Mouse (Mus musculus): ENCODE data around the gene Sarnp.
"Not testable (repeated sequence)": the region's sequence is repeated elsewhere in the genome, so short reads cannot be mapped to it uniquely, and the experiment has no call there.

Gene Sarnp

GRCm38 (mm10) chr10:128821358-128822056 is 4.4 kb downstream of the Sarnp start, which contains the start of gene Ormdl2:
TSS of gene Ormdl2 (minus strand) at chr10:128821645.
- peak; percentile 100 for DNase-seq (ENCODE audit: low spot score)

GRCm38 (mm10) chr10:128822135-128822534 is 5.0 kb downstream of the Sarnp start:
- DNase-seq (ENCODE audit: low spot score): no peak

- not testable (repeated sequence) for DNase-seq (ENCODE audit: low spot score)
Measured at GRCm38 (mm10) chr10:128823087-128823486, 6.0 kb downstream of the Sarnp start.

GRCm38 (mm10) chr10:128823821-128824220 is 6.7 kb downstream of the Sarnp start:
- DNase-seq (ENCODE audit: low spot score): no peak

GRCm38 (mm10) chr10:128837400-128837799 is 20.3 kb downstream of the Sarnp start:
- no peak for DNase-seq (ENCODE audit: low spot score)

GRCm38 (mm10) chr10:128839434-128839833 is 22.3 kb downstream of the Sarnp start:
- DNase-seq (ENCODE audit: low spot score): no peak

GRCm38 (mm10) chr10:128840612-128841011 is 23.5 kb downstream of the Sarnp start:
- no peak for DNase-seq (ENCODE audit: low spot score)

GRCm38 (mm10) chr10:128843260-128843659 is 26.1 kb downstream of the Sarnp start:
- no peak for DNase-seq (ENCODE audit: low spot score)

GRCm38 (mm10) chr10:128845516-128845915 is 28.4 kb downstream of the Sarnp start:
- DNase-seq (ENCODE audit: low spot score): peak; percentile 50

- no peak for DNase-seq (ENCODE audit: low spot score)
Measured at GRCm38 (mm10) chr10:128846664-128847063, 29.5 kb downstream of the Sarnp start.

- DNase-seq (ENCODE audit: low spot score): no peak
Measured at GRCm38 (mm10) chr10:128848426-128848825, 31.3 kb downstream of the Sarnp start.

GRCm38 (mm10) chr10:128850339-128850738 is 33.2 kb downstream of the Sarnp start:
- no peak for DNase-seq (ENCODE audit: low spot score)

GRCm38 (mm10) chr10:128861176-128861575 is 44.0 kb downstream of the Sarnp start:
- no peak for DNase-seq (ENCODE audit: low spot score)

- DNase-seq (ENCODE audit: low spot score): no peak
Measured at GRCm38 (mm10) chr10:128866042-128866441, 48.9 kb downstream of the Sarnp start.

GRCm38 (mm10) chr10:128866518-128866917 is 49.4 kb downstream of the Sarnp start:
- no peak for DNase-seq (ENCODE audit: low spot score)

GRCm38 (mm10) chr10:128870341-128870740 is 53.2 kb downstream of the Sarnp start:
- no peak for DNase-seq (ENCODE audit: low spot score)

GRCm38 (mm10) chr10:128878291-128878690 is 61.2 kb downstream of the Sarnp start:
- peak; percentile 41 for DNase-seq (ENCODE audit: low spot score)

GRCm38 (mm10) chr10:128878811-128879210 is 61.7 kb downstream of the Sarnp start:
- no peak for DNase-seq (ENCODE audit: low spot score)

GRCm38 (mm10) chr10:128882067-128882466 is 64.9 kb downstream of the Sarnp start:
- DNase-seq (ENCODE audit: low spot score): no peak

- DNase-seq (ENCODE audit: low spot score): no peak
Measured at GRCm38 (mm10) chr10:128888941-128889827, 72.1 kb downstream of the Sarnp start.

- no peak for DNase-seq (ENCODE audit: low spot score)
Measured at GRCm38 (mm10) chr10:128889846-128890245, 72.7 kb downstream of the Sarnp start.

GRCm38 (mm10) chr10:128890383-128891295 is 73.5 kb downstream of the Sarnp start:
- DNase-seq (ENCODE audit: low spot score): no peak
